Mouse (Mus musculus): ENCODE data around the gene Tmem60.

Gene Tmem60

DNA sequence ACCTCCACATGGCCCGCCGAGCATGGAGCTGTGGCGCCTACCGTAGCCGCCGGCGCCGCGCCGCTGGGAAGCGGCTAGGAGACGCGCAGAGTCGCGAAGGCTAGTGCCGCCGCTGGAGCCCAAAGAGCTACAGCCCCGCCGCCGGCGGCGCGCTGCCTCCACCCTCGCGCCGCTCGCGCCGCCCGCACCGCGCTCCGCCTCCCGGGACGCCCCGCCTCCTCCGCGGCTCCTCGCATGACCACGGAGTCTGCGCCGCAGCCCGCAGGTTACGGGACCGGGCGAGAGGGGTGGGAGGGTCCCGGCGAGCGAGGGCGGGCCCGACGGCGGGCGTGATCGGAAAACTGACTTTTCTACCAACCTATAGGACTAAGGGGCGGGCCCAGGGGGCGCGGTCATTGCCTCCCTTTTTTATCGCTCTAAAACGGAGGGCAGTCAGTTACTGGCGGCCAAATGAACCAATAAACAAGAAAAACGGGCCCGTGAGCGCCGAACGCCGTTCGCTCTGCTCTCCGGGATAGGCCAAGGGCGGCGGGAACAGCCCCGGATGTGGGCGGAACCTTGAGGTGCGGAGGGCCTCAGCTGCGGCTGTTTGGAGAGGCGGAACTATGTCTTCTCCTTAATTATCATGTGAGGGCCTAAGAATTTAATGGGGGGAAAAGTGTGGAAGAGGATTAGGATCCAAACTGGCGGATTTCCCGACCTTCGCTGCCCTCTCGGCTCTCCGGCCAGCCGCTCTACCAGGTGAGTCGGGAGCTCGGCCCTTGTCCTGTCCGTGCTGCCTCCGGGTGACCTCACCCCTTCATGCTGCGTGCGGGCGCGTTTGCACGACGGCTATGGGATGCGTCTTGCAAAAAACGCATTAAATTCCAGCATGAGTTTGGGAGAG lies at the start of gene Tmem60, which contains the start of gene Phtf2:
TSS of gene Tmem60 (plus strand) at position 277 of the 886 bp plus-strand sequence.
TSS of gene Phtf2 (minus strand) at position 210 of the 886 bp plus-strand sequence.
- peak; percentile 97 for DNase-seq (ENCODE audit: low read depth, low spot score)

DNA sequence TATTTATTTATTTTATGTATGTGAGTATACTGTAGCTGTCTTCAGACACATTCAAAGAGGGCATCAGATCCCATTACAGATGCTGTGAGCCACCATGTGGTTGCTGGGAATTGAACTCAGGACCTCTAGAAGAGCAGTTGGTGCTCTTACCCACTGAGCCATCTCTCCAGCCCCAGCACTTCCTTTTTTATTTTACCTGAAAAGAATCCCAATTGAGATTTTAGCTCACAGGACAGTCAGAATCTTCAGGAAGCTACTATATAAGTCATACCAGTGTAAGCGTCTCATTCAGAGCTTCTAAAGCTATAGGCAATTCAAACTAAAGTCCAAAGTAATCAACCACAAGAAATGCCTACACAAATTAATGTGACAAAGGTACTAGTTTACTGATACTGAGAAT lies 47.6 kb upstream of the Tmem60 start:
- no peak for DNase-seq (ENCODE audit: low read depth, low spot score)

DNA sequence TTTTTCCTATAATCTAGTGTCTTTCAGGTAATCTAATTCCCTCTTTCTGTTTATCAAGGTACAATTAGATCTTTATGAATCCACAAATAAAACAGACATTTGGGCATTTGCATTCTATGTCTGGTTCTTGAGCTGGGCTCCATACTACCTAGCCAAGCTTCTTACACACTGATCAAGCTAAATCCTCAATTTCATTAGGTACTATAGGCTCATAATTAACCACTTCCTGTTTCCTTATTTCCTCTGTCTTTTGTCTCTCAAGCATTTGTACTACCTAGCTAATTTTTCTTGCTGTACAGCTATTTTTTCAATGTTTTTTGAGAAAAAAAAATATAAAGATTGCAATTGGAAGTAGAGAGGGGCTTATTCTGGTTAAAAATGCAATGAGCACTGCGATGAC lies 44.9 kb upstream of the Tmem60 start:
- no peak for DNase-seq (ENCODE audit: low read depth, low spot score)

- DNase-seq (ENCODE audit: low read depth, low spot score): no peak
These were observed 38.6 kb upstream of the Tmem60 start for GRCm38 (mm10) chr5:20843405-20843804.

DNA sequence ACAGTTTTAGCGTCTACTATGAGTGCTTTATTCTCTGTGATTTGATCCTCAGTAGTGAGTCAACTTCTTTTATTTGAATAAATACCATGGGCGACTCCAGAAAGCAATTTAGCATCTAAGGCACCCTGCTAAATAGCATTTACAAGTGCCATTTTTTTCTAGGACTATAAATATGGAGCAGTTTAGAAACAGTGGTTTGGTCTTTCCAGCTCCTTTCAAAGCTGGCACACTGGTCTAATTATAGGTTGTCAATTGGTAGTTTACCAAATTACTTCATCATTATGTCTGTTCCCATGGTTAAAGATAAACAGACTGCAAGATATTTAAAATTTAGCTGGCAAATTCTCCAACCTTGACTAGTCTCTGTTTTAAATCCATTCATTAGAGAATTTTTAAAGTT lies 38.2 kb upstream of the Tmem60 start:
- no peak for DNase-seq (ENCODE audit: low read depth, low spot score)

DNA sequence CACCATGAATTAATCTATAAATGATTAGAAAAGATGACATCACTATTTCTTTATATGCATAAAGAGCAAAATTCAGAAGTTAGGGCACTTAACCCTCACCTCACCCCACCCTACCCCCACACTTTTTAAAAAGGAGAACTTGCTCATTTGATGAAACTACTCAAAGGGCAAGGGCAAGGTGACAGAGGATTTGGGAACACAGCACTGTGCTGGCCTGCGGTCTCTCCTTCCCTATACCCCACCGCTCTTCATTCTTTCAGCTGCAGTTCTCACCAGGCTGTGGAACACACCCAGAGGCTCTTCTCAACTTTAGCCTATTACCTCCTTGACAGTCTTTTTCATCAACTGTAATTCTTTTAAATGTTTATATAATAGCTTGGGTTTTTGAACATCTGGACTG lies 35.0 kb upstream of the Tmem60 start:
- no peak for DNase-seq (ENCODE audit: low read depth, low spot score)

DNA sequence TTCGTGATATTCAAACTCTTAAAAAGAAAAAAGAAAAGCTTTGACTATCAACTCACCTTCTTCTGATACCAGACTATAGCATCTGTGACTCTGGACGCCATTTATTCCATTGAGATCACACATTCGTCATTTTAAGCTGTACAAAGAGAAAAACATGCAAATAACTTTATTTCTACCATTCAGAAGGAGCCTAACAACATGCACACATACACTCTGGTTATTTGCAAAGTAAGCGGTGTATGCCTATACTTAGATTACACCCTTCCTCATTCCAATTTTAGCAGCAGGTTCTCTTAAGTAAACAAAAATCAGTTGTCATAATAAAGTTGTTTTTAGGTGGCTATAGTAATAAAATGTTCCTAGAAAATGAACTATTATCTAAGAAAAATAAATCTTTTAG lies 26.9 kb upstream of the Tmem60 start:
- no peak for DNase-seq (ENCODE audit: low read depth, low spot score)

GRCm38 (mm10) chr5:20858404-20858803 lies 23.6 kb upstream of the Tmem60 start:
- no peak for DNase-seq (ENCODE audit: low read depth, low spot score)

DNA sequence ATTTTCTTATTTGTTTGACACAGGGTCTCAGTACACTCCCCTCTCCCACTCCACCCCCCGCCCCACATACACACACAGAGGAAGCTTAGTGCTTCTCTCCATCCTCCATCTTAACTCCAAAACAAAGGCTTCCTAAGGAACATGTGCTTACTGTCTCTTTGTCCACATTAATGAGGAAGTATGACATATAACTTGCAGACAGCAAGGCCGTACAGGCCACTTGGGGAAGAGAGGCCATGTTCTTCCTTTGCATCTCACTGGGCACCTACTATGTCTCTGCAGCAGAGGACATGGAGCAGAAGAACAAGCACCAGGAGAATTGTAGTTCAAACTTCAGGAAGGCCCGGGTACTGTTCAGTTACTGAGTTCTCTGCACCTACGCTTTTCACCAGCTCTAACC lies 21.4 kb upstream of the Tmem60 start:
- no peak for DNase-seq (ENCODE audit: low read depth, low spot score)

DNA sequence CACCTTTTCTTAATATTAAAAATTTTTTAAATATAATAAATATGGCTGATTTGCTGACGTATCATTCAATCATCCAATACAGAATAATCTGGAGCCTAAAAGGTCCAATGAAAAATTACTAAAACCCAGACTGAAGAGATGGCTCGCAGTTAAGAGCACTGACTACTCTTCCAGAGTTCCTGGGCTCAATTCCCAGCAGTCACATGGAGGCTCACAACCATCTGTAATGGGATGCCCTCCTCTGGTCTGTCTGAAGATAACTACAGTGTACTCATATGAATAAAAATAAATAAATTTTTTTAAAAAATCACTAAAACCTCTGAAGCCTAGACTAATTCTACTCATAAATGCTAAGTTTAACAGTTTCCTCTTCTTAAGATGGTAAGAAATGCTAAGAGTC lies 20.1 kb upstream of the Tmem60 start:
- no peak for DNase-seq (ENCODE audit: low read depth, low spot score)

DNA sequence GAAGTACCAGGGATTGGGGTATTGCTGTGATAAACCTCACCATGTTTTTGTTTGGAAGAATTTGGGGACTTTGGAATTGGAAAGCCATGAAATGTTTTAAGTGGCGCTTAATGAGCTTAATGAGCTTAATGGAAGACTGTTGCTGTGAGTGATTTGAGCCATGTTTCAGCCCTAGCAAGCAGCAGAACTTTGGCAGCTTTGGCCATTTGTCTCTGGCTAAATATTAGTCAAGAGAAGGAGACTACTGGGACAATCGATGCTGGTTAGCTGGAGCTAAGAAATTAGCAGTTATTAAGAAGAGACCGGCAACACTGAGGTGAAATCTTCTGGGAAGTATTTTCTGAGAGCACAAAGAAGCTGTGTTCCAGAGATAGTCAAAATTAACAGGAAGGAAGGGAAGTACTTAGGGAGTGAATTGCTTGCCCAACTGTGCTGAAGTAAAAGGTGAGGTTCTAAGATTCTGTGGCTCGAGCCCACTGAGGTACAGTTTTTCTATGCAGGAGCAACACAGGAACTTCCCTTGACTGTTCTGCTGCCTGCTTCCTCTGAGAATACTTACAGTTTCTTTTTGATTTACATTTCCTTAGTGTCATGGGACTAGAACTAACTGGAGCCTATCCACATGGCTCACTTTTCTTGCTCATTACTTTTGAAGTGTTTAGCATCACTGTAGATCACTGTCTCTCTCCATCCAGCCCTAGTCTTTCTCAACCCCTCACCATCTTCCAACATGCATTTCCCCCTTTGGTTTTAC lies 17.6 kb upstream of the Tmem60 start:
- no peak for DNase-seq (ENCODE audit: low read depth, low spot score)

- no peak for DNase-seq (ENCODE audit: low read depth, low spot score)
These were observed 16.7 kb upstream of the Tmem60 start for GRCm38 (mm10) chr5:20865193-20865755.

DNA sequence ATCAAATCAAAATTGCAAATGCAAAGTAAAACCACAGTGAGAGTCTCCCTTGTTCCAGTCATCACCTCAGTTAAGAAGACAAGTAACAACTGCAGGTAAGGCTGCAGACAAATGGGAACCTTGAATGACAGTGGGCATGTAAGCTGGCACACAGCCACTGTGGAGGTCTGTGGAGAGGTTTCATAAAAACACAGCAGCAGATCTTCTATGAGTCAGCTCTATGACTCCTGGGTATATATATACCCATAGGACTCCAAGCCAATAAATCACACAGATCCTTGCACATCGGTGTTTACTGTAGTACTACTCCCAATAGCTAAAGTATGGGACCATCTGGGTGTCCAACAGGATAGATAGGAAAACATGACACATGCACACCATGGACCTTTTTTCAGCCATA lies 8.8 kb upstream of the Tmem60 start:
- no peak for DNase-seq (ENCODE audit: low read depth, low spot score)

GRCm38 (mm10) chr5:20876934-20877426 lies 5.0 kb upstream of the Tmem60 start:
- DNase-seq (ENCODE audit: low read depth, low spot score): no peak

- DNase-seq (ENCODE audit: low read depth, low spot score): no peak
These were observed 1.6 kb upstream of the Tmem60 start for GRCm38 (mm10) chr5:20880386-20880785.

DNA sequence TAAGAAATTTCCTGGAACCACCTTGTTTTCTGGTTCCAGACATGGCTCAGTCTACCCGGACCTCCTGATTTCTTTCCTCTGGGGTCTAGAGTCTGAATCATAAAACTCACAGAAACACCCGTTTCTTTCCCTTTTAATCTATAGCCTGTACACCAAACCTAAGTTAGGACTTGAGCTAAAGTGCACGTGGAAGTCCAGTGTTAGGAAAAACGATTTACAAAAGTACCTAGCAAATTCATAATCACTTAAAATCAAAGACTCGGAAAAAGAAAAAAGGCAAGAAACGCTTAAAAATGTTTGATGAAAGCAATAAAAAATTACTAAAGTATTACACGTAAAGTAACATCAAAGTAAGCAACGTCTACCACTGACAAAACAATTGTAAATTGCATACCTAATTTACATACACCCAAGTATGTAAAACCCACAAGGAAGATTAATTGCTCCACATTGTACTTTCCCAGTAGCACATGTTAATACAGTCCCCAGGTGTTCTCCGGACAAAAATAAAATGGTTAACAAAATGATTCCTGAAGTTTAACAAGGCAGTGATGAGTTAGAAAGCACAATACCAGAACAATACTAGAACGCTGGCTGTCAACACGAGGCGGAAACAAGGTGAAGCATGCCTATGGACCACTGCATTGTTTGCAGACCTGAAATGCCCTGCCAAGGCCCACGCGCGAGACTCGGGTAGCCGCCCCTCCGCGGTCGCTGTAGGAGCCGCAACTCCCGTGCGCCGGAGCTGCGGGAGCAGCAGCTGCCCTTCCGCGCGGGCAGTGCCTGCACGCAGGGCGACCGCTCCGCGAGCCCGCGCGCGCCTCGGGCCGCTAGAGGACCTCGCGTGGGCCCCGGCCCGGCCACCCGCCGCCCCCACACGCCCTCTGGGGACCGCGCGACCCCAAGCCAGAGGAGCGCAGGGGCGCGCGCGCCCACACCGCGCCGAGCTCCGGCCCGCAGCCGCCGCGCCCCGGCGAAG lies 905 bp upstream of the Tmem60 start:
- DNase-seq (ENCODE audit: low read depth, low spot score): peak; percentile 43

DNA sequence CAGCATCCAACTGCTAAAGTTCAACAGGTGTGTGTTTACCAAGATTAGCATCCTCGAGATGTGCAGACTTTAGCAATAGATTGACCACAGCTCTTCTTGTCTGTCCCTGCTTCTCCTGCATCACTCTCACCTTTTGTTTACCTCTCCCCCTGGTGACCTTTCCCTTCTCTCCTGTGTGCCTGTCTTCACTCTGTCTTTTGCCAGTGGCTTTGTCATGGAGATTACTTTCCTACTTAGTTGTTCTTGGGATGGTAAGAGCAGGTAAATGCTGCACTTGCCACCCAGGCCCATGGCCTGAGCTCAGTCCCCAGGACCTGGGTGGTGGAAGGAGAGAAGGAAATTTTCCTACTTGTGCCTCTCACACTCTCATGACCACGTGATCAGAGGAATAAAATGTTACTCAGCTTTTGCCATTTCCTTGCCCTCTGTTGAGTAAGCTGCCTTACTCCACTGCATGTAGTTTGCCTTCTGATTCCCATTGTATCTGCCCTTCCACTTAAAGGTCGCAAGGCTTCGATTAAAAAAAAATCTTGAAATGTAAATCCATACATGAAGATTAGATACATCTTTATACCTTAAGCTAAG lies 2.1 kb downstream of the Tmem60 start:
- no peak for DNase-seq (ENCODE audit: low read depth, low spot score)

DNA sequence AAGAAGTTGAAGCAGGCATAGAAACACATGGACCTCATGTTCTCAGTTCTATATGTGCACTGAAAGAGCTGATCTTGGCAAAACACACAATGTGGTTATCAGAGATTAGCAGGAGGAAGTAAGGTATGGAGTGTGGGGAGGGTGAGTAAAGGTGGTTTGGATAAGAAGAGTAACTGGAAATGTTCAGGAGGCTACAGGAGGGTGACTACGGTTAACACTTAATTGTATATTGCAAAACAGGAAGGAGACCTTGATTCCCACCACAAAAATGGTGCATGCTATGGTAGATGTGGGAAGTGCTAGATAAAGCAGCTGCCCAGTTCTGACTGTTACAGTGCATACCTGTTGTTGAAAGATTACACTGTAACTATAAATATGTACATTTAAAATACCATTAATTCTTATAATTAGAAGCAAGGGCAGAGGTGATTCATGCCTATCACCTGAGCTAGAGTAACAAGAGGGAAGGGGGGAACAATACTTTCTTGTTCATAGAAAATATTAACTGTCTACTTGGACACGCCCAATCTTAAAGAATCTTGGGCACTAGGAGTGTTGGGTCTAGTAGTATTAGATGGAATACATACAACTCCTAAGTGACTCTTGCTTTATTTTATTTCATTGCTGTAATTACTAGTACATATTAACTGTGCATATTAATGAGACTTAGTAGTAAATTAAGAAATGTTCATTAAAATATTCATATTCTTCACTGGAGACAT lies 15.6 kb downstream of the Tmem60 start:
- DNase-seq (ENCODE audit: low read depth, low spot score): no peak

GRCm38 (mm10) chr5:20904647-20905046 lies 22.7 kb downstream of the Tmem60 start:
- DNase-seq (ENCODE audit: low read depth, low spot score): no peak

GRCm38 (mm10) chr5:20905437-20905836 lies 23.4 kb downstream of the Tmem60 start:
- no peak for DNase-seq (ENCODE audit: low read depth, low spot score)
